Mouse (Mus musculus) Muller cell, postnatal 12 days (primary cell): ENCODE measurements at regions not wholly inside any gene's neighbourhood (a gene's known extent, or its start where the extent isn't known, plus 50 kb on each side); places are given as distances from the start of the nearest gene placed in this dataset.
A peak's percentile ranks its signal among the peaks of the same experiment; 100 is the strongest.

Source experiments
- DNase-seq: peaks from one replicate; pipeline ENCODE4 v3.0.0-alpha.2; 2015; ENCODE audit errors: inconsistent ontology term

DNA sequence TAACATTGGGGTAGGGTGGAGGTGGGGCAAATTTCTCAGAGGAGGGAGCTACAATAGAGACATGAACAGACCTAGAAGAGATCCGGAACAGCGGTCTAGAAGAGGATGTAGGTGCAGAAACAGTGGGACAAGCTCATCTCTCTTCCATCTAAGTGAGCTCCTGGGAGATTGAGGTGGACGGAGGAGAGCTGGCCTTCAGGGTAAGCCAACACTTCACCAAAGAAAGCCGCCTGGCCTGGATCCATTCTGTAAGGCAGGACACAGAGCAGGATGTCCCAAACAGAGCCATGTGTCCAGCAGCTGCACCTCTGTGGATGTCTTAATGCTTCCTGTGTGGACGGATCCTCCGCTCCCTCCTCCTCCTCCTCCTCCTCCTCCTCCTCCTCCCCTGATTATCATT, 173.0 kb downstream of the Rab11fip4 start:
- DNase-seq: no peak

DNA sequence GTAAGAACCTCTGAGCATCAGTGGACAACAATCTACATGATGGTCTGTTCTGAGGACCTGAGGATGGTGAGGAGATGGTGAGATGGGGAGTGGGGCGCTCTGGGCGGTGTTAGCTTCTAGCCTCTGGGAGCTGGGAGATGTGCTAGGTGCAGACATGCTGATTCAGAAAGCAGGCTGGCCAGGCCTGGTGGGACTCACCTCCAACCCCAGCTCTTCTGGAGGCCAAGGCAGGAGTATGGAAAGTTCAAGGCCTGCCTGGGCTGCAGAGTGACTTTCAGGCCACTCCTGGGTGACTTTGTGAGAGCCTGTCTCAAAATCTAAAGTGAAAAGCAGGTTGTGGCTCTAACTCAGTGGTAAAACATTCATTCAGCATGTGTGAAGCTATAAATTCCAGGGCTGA, 171.6 kb downstream of the Rab11fip4 start:
- DNase-seq: no peak

GRCm38 (mm10) chr11:79762027-79762426, 171.0 kb downstream of the Rab11fip4 start:
- DNase-seq: no peak

DNA sequence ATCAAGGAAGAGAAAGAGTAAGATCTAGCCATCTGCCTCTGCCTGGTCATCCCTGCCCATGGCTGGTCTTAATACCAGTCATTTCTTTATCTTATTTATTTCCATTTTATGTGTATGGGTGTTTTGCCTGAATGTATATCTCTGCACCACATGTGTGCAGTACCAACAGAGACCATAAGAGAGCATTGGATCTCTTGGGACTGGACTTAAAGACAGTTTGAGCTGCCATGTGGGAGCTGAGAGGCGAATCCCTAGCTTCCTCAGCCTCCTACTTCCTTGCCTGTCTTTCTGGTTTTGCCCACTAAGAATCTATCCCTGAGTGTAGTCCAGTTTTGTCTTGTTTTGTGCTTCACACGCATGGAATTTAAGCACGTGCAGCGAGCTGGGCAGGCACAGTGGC, 169.5 kb downstream of the Rab11fip4 start:
- DNase-seq: no peak

GRCm38 (mm10) chr11:79758281-79758680, 167.3 kb downstream of the Rab11fip4 start:
- no peak for DNase-seq

GRCm38 (mm10) chr11:79757513-79758071, 166.6 kb downstream of the Rab11fip4 start:
- no peak for DNase-seq

DNA sequence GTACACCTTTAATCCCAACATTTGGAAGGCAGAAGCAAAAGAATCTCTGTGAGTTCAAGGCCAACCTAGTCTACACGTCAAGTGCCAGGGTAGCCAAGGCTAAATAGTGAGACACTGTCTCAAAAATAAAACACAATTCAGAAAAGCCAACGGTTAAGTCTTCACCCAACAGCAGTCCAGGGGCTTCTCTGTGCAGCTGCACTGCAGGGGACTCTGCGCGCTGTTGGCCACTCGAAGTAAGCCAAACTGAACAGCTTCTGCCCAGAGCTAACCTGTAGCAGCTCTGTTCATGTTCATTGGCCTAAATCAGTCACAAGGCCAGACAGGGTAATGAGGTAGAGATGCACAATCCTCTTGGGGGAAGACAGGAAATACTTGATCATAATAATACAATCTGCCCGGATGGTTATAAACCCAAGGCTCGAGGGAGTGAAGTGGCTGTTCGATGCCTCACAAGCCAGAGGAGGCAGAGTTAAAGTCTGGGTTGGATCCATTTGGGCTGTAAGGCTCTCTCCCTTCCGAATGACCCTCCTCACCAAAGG, 165.4 kb downstream of the Rab11fip4 start:
- no peak for DNase-seq

GRCm38 (mm10) chr11:79753491-79753890, 162.5 kb downstream of the Rab11fip4 start:
- no peak for DNase-seq

DNA sequence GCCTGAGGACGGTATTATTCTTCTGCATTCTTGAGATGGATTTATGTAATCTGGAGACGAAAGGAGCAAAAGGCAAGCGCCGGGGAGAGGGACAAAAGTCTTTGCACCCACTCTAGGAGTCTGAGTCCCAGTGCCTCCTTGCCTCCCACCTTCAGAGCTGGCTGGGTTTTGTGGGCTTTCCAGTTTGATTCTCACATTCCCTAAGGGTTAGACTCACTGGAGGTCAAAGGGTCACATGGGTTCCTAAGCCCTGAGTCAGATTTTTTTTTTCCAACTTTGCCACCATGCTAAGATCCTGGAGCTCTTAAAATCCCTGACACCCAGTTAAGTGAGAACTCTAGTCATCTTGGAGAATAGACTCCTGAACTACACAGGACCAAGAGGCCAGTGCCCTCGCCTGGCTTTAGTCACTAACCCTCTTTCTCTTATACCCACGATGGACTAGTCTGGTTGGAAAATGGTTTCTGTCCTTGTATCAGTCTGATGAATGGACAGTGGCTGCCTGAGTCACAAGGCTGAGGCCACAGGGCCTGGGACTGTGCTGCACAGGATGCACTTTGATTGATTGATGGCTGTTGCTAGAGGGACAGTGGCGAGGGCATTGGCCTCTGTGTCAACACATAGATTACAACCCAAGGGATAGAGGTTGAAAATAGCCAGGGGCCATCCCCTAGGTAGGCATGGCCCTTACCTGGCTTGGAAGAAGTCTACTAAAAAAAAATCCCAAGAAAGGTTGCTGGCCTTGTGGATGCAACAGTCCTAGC, 161.9 kb downstream of the Rab11fip4 start:
- peak; percentile 32 for DNase-seq

- DNase-seq: peak; percentile 18
Measured at GRCm38 (mm10) chr11:79751751-79752716, 161.0 kb downstream of the Rab11fip4 start.

DNA sequence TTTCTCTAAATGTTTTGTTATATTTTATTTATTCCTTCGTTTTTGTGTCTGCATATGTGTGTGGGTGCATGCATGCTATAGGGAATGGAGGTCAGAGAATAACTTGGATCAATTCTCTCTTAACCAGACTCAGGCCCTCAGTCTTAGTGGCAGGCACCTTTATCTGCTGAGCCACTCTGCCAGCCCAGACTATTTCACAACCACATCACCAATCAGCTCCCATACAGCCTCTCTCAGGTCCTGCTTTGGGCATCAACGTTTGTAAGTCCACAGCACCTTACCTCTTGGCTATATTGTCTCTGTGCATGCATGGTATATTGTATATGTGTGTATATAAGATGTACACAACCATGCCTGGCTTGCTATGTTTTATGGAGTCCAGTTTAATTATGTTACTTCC, 159.9 kb downstream of the Rab11fip4 start:
- no peak for DNase-seq

- no peak for DNase-seq
Measured at GRCm38 (mm10) chr11:79749755-79750434, 158.9 kb downstream of the Rab11fip4 start.

- DNase-seq: no peak
Measured at GRCm38 (mm10) chr11:79749141-79749540, 158.1 kb downstream of the Rab11fip4 start.

- DNase-seq: no peak
Measured at GRCm38 (mm10) chr11:79748606-79749125, 157.7 kb downstream of the Rab11fip4 start.

GRCm38 (mm10) chr11:79747801-79748200, 156.8 kb downstream of the Rab11fip4 start:
- DNase-seq: no peak
